Mouse (Mus musculus) right cerebral cortex, adult 18-20 months (tissue): ENCODE results near the gene Mical3.

Experiments used
- DNase-seq: peaks from one replicate; pipeline ENCODE4 v3.0.0; 2022; ENCODE audit warnings: mixed read lengths

Gene Mical3

GRCm38 (mm10) chr6:120894524-120894923 lies 236.3 kb downstream of the Mical3 start:
- no peak for DNase-seq

- DNase-seq, result no peak
These were observed 236.7 kb downstream of the Mical3 start for GRCm38 (mm10) chr6:120894089-120894488.

GRCm38 (mm10) chr6:120886696-120887095 lies 244.1 kb downstream of the Mical3 start:
- no peak for DNase-seq

GRCm38 (mm10) chr6:120884436-120884835 lies 246.4 kb downstream of the Mical3 start:
- DNase-seq, result no peak
